Mouse (Mus musculus): ENCODE measurements around the gene Olfr1279. TPM values are rescaled to one million over a fixed set of nuclear protein-coding genes. Genes with fewer than 3 reads are reported as not detected.

Olfr1279 gene
- total RNA-seq (2012; rRNA removed) (not detected in 2 replicates), total RNA-seq (2014; rRNA removed) (not detected in 2 replicates), polyA plus RNA-seq (2012; ENCODE audit: insufficient read length, low read depth) (not detected in 2 replicates)

DNA sequence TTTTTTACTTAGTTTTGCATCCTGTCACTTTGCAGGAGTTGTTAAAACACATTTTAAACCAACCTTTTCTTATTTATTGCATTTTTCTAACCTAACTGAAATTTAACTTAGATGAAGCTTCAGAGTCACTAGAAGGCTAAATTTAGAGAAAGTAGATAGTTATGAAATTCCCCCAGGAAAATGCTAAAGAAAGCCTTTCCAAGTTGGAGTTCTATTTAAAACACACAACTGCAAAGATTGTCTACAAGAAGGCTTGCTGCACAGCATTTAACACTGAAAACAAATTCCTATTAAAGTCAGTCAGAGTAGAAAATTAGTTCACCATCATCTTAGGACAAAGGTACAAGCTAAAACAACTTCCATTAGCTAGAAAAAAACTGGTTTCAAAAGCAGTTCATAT is at the start of gene Olfr1279:
TSS of gene Olfr1279 (plus strand) at position 262 of the 400 bp plus-strand sequence.
- dilution Hi-C loops (cut with MboI; ENCODE audit: extremely low pct_ligation_motif_present, extremely low pct_unique_long_range_greater_than_20kb, low sequenced_read_pairs) (no loop called here), in situ Hi-C loops (cut with MboI; ENCODE audit: low pct_ligation_motif_present, low pct_unique_long_range_greater_than_20kb, low sequenced_read_pairs) (no loop called here)
- DNase-seq (ENCODE audit: extremely low read depth) = no peak
- TF ChIP-seq CHD1 (IDR thresholded peaks at IDR 0.05; ENCODE audit: low read depth, low read length) (no peak), GABPA (IDR thresholded peaks at IDR 0.05; ENCODE audit: insufficient replicate concordance, low read depth, low read length) (no peak), KAT2A (IDR thresholded peaks at IDR 0.05; ENCODE audit: insufficient replicate concordance, low read length) (no peak), MAZ (IDR thresholded peaks at IDR 0.05; ENCODE audit: low read depth, low read length) (no peak), CTCF (conservative IDR thresholded peaks at IDR 0.05 in 1 of 2, IDR thresholded peaks at IDR 0.05 in 1 of 2; ENCODE audit: low read depth in 2 of 2, low read length in 2 of 2) (no peak), USF1 (IDR thresholded peaks at IDR 0.05; ENCODE audit: low read depth, low read length) (no peak), MAX (IDR thresholded peaks at IDR 0.05; ENCODE audit: low read length) (no peak), POLR2AphosphoS2 (IDR thresholded peaks at IDR 0.05; ENCODE audit: low read depth, low read length) (no peak), RCOR1 (conservative IDR thresholded peaks at IDR 0.05; ENCODE audit: low read depth, low read length) (no peak), MXI1 (IDR thresholded peaks at IDR 0.05; ENCODE audit: low read depth, low read length) (no peak), SMC3 (IDR thresholded peaks at IDR 0.05; ENCODE audit: low read depth, low read length) (no peak), CHD2 (IDR thresholded peaks at IDR 0.05; ENCODE audit: low read length) (no peak), USF2 (conservative IDR thresholded peaks at IDR 0.05; ENCODE audit: low read depth, low read length) (no peak), ZC3H11A (IDR thresholded peaks at IDR 0.05; ENCODE audit: low read depth, low read length) (no peak), MEF2A (IDR thresholded peaks at IDR 0.05; ENCODE audit: borderline replicate concordance, low read depth, low read length) (no peak), BHLHE40 (IDR thresholded peaks at IDR 0.05; ENCODE audit: low read depth, low read length) (no peak)
- Histone ChIP-seq H3K9ac (ENCODE audit: insufficient read depth, low read depth) (no peak within 1 kb of the TSS), H3K4me3 (replicated peaks in 1 of 3; ENCODE audit: low read depth in 2 of 3, low read length in 2 of 3, poor library complexity in 1 of 3) (no peak within 1 kb of the TSS), H3K4me2 (ENCODE audit: insufficient read depth, low read depth, poor library complexity, severe bottlenecking) (no peak within 1 kb of the TSS), H3K36me3 (replicated peaks in 1 of 2; ENCODE audit: control insufficient read depth in 1 of 2, insufficient read depth in 1 of 2, low read length in 1 of 2) (no peaks in the 10 kb centered on the region), H3K27me3 (replicated peaks) (no peaks in the 10 kb centered on the region), H3K27ac (ENCODE audit: insufficient read depth, low read depth) (no peak within 1 kb of the TSS), H3K9me3 (replicated peaks; ENCODE audit: low read length) (peaks cover 15% of the 10 kb centered on the region), H3K4me1 (ENCODE audit: control insufficient read depth in 1 of 2, insufficient read depth in 2 of 2) (no peaks in the 10 kb centered on the region), H3K79me2 (replicated peaks; ENCODE audit: control insufficient read depth, extremely low read depth, insufficient read depth, poor library complexity, severe bottlenecking) (no peaks in the 10 kb centered on the region)

DNA sequence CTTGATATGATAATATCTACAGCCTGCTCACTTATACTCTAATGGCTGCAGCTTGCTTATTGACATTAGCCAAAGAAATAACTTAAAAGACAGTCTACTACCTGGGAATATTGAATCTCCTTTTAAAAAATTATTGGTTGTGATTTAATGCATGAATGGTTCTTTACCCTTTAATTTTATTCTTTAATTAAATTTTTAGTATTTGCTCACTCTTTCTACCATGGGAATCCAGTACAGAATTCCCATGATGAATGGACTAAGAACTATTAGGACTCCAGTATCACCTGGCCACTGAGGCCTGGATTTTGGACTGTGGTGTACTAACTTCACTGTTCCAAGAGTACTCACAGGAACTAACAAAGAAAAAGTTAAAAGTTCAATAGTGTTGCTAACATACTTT is 46.2 kb upstream of the Olfr1279 start, which contains the start of gene Olfr1276:
TSS of gene Olfr1276 (plus strand) at position 301 of the 400 bp plus-strand sequence.
- in situ Hi-C loops (cut with MboI; ENCODE audit: low pct_ligation_motif_present, low pct_unique_long_range_greater_than_20kb, low sequenced_read_pairs) = no loop called here

More for the DNA sequence above, 46.2 kb upstream of the Olfr1279 start, which contains the start of gene Olfr1276:
- Histone ChIP-seq H3K27ac (ENCODE audit: insufficient read depth, low read depth) (no peak within 1 kb of the TSS), H3K4me1 (ENCODE audit: control insufficient read depth in 1 of 2, insufficient read depth in 2 of 2) (no peaks in the 10 kb centered on the region), H3K79me2 (replicated peaks; ENCODE audit: control insufficient read depth, extremely low read depth, insufficient read depth, poor library complexity, severe bottlenecking) (no peaks in the 10 kb centered on the region), H3K9ac (ENCODE audit: insufficient read depth, low read depth) (no peak within 1 kb of the TSS), H3K9me3 (replicated peaks; ENCODE audit: low read length) (peaks cover 12% of the 10 kb centered on the region), H3K27me3 (replicated peaks) (no peaks in the 10 kb centered on the region), H3K4me2 (ENCODE audit: insufficient read depth, low read depth, poor library complexity, severe bottlenecking) (no peak within 1 kb of the TSS), H3K36me3 (replicated peaks in 1 of 2; ENCODE audit: control insufficient read depth in 1 of 2, insufficient read depth in 1 of 2, low read length in 1 of 2) (no peaks in the 10 kb centered on the region), H3K4me3 (replicated peaks in 1 of 3; ENCODE audit: low read depth in 2 of 3, low read length in 2 of 3, poor library complexity in 1 of 3) (no peak within 1 kb of the TSS)
- TF ChIP-seq IRF4 (IDR thresholded peaks at IDR 0.05; ENCODE audit: low read depth, low read length) = no peak
- TF ChIP-seq UBTF (IDR thresholded peaks at IDR 0.05; ENCODE audit: low read depth, low read length) = no peak
- no peak for TF ChIP-seq RAD21 (IDR thresholded peaks at IDR 0.05; ENCODE audit: low read depth, low read length)
- TF ChIP-seq GABPA (IDR thresholded peaks at IDR 0.05; ENCODE audit: insufficient replicate concordance, low read depth, low read length) = no peak
- TF ChIP-seq BHLHE40 (IDR thresholded peaks at IDR 0.05; ENCODE audit: low read depth, low read length) = no peak
- no peak for TF ChIP-seq NELFE (IDR thresholded peaks at IDR 0.05; ENCODE audit: low read depth, low read length)
- TF ChIP-seq SMC3 (IDR thresholded peaks at IDR 0.05; ENCODE audit: low read depth, low read length) = no peak
- no peak for TF ChIP-seq NRF1 (IDR thresholded peaks at IDR 0.05; ENCODE audit: low read depth, low read length)
- no peak for TF ChIP-seq USF2 (conservative IDR thresholded peaks at IDR 0.05; ENCODE audit: low read depth, low read length)
- no peak for TF ChIP-seq HCFC1 (IDR thresholded peaks at IDR 0.05; ENCODE audit: low read depth, low read length)
- no peak for TF ChIP-seq MAZ (IDR thresholded peaks at IDR 0.05; ENCODE audit: low read depth, low read length)
- TF ChIP-seq CTCF (conservative IDR thresholded peaks at IDR 0.05 in 1 of 2, IDR thresholded peaks at IDR 0.05 in 1 of 2; ENCODE audit: low read depth in 2 of 2, low read length in 2 of 2) = no peak
- TF ChIP-seq PAX5 (IDR thresholded peaks at IDR 0.05; ENCODE audit: low read length) = no peak
- dilution Hi-C loops (cut with MboI; ENCODE audit: extremely low pct_ligation_motif_present, extremely low pct_unique_long_range_greater_than_20kb, low sequenced_read_pairs) = no loop called here
- no peak for DNase-seq (ENCODE audit: extremely low read depth)

Measured in CH12.LX (cell line).